Mouse (Mus musculus): ENCODE results near the gene Syt16. TPM values are rescaled to one million over a fixed set of nuclear protein-coding genes. Genes with fewer than 3 reads are reported as not detected.
A peak's percentile ranks its signal among the peaks of the same experiment; 100 is the strongest.

The Syt16 gene
- polyA plus RNA-seq, 1 experiment from 2014 or later = 0.57 TPM

DNA sequence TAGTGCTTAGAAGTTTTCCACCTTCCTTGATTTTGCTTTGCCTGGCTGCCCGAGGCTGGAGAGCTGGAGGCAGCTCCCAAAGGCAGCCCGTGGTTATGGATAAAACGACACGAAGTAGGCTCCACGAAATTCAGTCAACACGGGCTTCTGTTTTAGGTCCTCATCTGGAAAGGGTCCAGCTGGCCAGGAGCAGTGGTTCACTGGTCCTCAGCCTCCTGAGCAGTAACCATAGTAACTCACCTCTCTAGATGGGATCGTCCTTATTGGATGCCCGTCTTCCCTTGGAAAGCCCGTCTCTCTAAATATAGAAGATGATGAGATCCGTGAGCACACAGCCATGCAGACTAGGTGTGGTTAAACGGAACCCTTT lies 287.2 kb downstream of the Syt16 start:
- no peak overlapping the region for H3K27ac ChIP-seq (replicated peaks)
- H3K4me1 ChIP-seq = peaks cover 13% of the 10 kb centered on the region
- H3K27me3 ChIP-seq (replicated peaks) = peaks cover 49% of the 10 kb centered on the region
- no peaks in the 10 kb centered on the region for H3K36me3 ChIP-seq
- WGBS = 4% methylated on average over 11 of the region's 11 CpGs
- H3K4me3 ChIP-seq = peak overlapping the region; percentile 55
- ATAC-seq (ENCODE audit: extremely low read depth, insufficient number of reproducible peaks, low FRiP score, low TSS enrichment) = no peak
- H3K9ac ChIP-seq = peak overlapping the region; percentile 69
- no peaks in the 10 kb centered on the region for H3K9me3 ChIP-seq
- H3K4me2 ChIP-seq = peak overlapping the region; percentile 83

DNA sequence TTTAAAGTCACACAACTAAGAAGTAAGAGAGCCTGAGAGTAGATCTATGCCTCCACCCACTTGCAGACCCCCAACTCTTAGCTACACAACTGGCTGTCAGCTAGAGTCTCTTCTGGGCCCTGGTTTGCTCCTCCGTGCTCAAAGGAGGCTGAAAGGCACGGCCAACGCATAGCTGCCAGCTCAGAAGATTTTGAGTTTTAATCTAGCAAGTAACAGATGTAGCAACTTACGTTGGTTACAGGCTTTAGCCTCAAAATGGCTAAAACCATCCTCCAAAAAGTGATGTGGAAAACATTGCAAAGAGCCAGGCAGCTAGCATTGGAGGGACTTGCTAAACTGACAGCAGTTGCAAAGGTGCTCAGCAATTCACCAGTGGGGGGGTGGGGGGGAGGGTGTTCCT lies 293.5 kb downstream of the Syt16 start:
- Histone ChIP-seq H3K27ac (replicated peaks) (no peak overlapping the region), H3K9ac (no peak overlapping the region), H3K4me2 (no peak overlapping the region), H3K4me1 (no peaks in the 10 kb centered on the region), H3K27me3 (replicated peaks) (peaks cover 16% of the 10 kb centered on the region), H3K36me3 (no peaks in the 10 kb centered on the region), H3K9me3 (no peaks in the 10 kb centered on the region), H3K4me3 (no peak overlapping the region)
- no peak for ATAC-seq (ENCODE audit: extremely low read depth, insufficient number of reproducible peaks, low FRiP score, low TSS enrichment)
- WGBS = 67% methylated on average over 4 of the region's 4 CpGs

DNA sequence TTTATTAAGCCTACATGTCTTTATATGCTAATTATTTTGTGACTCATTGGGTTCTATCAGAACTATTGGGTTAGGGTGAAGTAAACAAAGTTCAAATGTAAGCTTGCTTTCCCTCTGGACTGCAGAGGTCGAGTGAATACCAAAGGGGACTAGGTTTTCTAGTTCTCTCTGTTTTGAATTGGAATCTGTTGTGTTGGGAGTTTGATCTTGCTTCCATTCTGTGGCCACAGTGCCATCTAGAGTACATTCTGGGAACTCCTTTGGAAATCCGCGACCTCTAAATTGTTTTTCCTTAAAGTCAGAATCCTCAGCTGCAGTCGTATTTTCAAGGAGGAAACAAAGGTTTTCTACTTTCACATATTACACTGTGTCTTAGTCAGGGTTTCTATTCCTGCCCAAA lies 296.2 kb downstream of the Syt16 start:
- WGBS = 7% methylated on average over 4 of the region's 4 CpGs
- H3K9me3 ChIP-seq = no peaks in the 10 kb centered on the region

DNA sequence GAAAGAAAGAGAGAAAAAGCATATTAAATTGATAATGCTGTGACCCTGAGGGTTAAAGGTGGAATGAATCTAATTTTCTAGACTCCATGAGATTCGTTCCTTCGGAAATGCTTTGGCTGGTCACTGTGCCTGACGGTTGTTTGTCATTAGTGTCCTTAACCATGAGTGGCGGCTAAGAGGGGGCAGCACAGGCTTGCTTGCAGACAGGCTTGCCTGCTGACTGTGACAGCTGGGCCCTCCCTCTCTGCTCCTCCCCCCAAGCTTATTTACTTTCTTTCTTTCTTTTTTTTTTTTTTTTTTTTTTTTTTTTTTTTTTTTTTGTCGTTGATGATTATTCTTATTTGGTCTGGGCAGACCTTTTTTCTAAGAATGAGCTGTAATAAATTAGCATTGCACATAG lies 298.9 kb downstream of the Syt16 start:
- Histone ChIP-seq H3K4me3 (no peak overlapping the region), H3K36me3 (no peaks in the 10 kb centered on the region), H3K27me3 (replicated peaks) (0 out of 2 replicates have a peak, but pooled peaks cover 4% of the 10 kb centered on the region), H3K4me2 (no peak overlapping the region), H3K9me3 (no peaks in the 10 kb centered on the region), H3K9ac (no peak overlapping the region), H3K27ac (replicated peaks) (no peak overlapping the region), H3K4me1 (no peaks in the 10 kb centered on the region)
- no peak for ATAC-seq (ENCODE audit: extremely low read depth, insufficient number of reproducible peaks, low FRiP score, low TSS enrichment)
- WGBS = 40% methylated on average over 5 of the region's 5 CpGs

More for the DNA sequence above, 296.2 kb downstream of the Syt16 start:
- no peak overlapping the region for H3K4me3 ChIP-seq
- no peaks in the 10 kb centered on the region for H3K4me1 ChIP-seq
- no peak overlapping the region for H3K9ac ChIP-seq
- H3K36me3 ChIP-seq = no peaks in the 10 kb centered on the region
- no peak overlapping the region for H3K4me2 ChIP-seq
- H3K27ac ChIP-seq (replicated peaks) = no peak overlapping the region
- H3K27me3 ChIP-seq (replicated peaks) = 0 out of 2 replicates have a peak, but pooled peaks cover 4% of the 10 kb centered on the region
- no peak for ATAC-seq (ENCODE audit: extremely low read depth, insufficient number of reproducible peaks, low FRiP score, low TSS enrichment)

DNA sequence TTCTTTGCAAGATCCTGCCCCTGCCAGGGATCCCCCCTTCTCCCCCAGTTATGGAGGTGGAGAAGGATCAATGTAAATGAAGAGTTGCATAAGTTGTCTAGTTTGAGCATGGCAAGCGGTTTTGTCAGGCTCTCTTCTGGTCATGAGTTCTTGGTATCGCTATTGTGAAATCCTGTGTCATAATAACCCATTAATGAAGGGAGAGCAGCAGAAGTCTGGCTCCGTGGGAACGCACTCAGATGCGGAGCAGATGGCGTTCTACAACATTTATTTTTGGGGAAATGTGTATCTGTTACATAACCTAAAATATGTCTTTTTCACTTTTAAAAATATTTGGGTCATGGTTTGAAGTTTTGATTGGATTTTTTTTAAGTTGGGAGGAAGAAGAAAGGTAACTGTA lies 304.1 kb downstream of the Syt16 start:
- H3K36me3 ChIP-seq = no peaks in the 10 kb centered on the region
- no peak overlapping the region for H3K4me3 ChIP-seq
- H3K9me3 ChIP-seq = no peaks in the 10 kb centered on the region
- H3K27me3 ChIP-seq (replicated peaks) = no peaks in the 10 kb centered on the region
- 85% methylated on average over 6 of the region's 6 CpGs for WGBS
- H3K4me1 ChIP-seq = 0 out of 2 replicates have a peak, but pooled peaks cover 2% of the 10 kb centered on the region
- no peak for ATAC-seq (ENCODE audit: extremely low read depth, insufficient number of reproducible peaks, low FRiP score, low TSS enrichment)
- no peak overlapping the region for H3K4me2 ChIP-seq
- H3K27ac ChIP-seq (replicated peaks) = no peak overlapping the region
- no peak overlapping the region for H3K9ac ChIP-seq

DNA sequence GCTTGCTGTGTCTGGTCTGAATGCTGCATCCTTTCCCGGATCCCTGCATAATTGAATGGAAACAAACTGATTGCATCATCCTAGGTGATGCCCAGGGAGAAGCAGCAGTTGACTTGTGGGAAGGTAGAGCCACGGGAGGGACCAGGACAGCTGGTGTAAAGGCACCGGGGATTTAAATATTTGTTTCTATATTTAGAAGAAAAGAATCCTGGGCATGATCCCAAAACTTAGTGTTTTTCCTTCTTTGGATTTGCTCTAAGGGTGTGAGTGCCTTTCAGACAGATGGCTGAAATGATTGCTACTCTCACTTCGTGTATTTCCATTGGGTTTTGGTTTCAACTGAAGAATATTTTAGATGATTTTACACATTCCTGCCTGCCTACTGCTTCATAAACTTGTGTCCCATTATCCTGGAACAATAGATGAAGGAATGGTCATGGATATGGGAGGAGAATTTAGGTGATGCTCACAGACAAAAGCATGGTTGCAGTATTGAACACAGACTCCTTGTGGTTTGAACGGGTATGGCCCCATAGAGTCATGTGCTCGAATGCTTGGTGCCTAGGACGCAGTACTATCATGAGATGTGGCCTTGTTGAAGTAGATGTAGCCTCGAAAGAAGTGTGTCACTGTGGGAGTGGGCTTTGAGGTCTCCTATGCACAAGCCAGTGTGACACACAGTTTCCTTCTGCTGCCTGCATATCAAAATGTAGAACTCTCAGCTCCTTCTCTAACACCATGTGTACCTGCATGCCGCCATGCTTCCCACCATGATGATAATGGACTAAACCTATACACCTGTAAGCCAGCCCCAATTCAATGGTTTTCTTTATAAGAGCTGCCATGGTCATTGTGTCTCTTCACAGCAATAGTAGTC lies 306.2 kb downstream of the Syt16 start:
- H3K27ac ChIP-seq (replicated peaks) = no peak overlapping the region
- no peak overlapping the region for H3K4me3 ChIP-seq
- H3K4me1 ChIP-seq = 0 out of 2 replicates have a peak, but pooled peaks cover 2% of the 10 kb centered on the region
- no peak overlapping the region for H3K4me2 ChIP-seq
- no peaks in the 10 kb centered on the region for H3K36me3 ChIP-seq
- no peak overlapping the region for H3K9ac ChIP-seq
- WGBS = 63% methylated on average over 9 of the region's 9 CpGs
- ATAC-seq (ENCODE audit: extremely low read depth, insufficient number of reproducible peaks, low FRiP score, low TSS enrichment) = no peak
- H3K27me3 ChIP-seq (replicated peaks) = no peaks in the 10 kb centered on the region
- H3K9me3 ChIP-seq = no peaks in the 10 kb centered on the region

DNA sequence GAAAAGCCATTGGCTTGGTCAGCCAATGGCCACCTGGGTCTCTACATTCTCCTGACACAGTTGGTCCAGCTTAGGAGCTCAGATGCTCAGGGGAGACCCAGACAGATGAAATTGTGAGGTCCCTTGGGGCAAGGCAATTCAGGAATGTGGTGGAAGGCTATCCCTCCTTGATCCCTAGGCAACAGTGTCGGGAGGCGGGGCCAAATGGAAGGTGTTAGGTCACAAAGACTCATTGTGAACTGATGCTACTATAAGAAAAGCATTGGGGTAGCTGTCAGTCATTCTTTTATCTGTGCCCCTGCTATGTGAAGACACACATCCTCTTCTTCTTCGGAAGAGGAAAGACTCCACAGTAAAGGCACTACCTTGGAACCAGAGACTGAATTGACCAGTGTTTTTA lies 315.1 kb downstream of the Syt16 start:
- WGBS = 75% methylated on average over 3 of the region's 3 CpGs
- no peak for ATAC-seq (ENCODE audit: extremely low read depth, insufficient number of reproducible peaks, low FRiP score, low TSS enrichment)
- H3K9ac ChIP-seq = no peak overlapping the region

DNA sequence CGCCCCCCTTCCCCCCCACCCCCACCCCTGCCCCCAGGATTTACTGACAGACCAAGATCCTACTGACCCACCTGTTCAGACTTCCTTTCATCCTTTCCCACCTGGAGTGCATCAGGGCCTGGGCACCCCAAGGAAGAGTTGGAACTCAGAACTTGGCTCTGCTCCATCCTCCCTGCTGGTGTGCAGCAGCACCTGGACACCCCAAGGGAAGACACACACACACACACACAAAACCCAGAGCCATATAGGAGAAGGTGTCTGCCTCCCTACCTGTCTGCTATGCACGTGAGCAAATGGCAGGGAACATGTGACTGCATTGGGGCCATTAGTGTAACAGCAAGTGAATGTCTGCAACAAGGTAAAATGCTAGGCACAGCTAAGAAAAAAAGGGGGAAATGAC lies 317.8 kb downstream of the Syt16 start:
- Histone ChIP-seq H3K27me3 (replicated peaks) (0 out of 2 replicates have a peak, but pooled peaks cover 3% of the 10 kb centered on the region), H3K4me2 (no peak overlapping the region), H3K4me3 (no peak overlapping the region), H3K27ac (replicated peaks) (no peak overlapping the region), H3K9ac (no peak overlapping the region), H3K9me3 (no peaks in the 10 kb centered on the region), H3K4me1 (no peaks in the 10 kb centered on the region), H3K36me3 (no peaks in the 10 kb centered on the region)
- ATAC-seq (ENCODE audit: extremely low read depth, insufficient number of reproducible peaks, low FRiP score, low TSS enrichment) = no peak
- WGBS = 58% methylated on average over 1 of the region's 2 CpGs

More for the DNA sequence above, 315.1 kb downstream of the Syt16 start:
- Histone ChIP-seq H3K4me2 (no peak overlapping the region), H3K27me3 (replicated peaks) (no peaks in the 10 kb centered on the region), H3K4me3 (no peak overlapping the region), H3K9me3 (no peaks in the 10 kb centered on the region), H3K36me3 (no peaks in the 10 kb centered on the region), H3K4me1 (no peaks in the 10 kb centered on the region), H3K27ac (replicated peaks) (no peak overlapping the region)

DNA sequence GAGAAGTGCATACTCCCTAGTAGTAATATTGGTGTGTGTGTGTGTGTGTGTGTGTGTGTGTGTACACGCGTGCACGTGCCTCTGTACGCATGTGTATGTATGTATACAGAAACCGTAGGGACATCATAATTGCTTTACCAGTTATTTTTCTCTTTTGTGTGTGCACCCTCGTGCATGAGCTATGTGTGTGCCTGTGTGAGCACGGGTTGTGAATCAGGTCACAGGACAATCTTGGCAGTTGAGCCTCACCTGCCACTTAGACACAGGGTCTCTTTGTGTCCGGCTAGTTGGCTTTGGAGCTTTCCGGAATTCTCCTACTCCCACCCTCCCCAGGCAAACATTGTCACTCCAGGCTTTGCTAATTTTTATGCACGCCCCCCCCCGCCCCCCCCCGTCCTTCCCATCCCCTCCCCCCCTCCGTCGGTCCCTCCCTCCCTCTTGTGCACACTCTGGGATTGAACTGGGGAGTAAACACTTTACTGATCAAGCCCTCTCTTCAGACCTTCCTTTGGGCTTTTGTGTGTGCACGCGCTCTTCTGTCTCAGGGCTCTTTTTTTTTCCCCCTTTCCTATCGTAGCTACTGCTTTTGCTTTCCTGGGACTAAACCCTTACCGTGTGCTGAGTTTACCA lies 319.0 kb downstream of the Syt16 start, which contains the start of gene Gm11042:
Gene Gm11042 (minus strand): TSS at position 51 of the 630 bp plus-strand sequence.
- H3K36me3 ChIP-seq = no peaks in the 10 kb centered on the region
- H3K4me2 ChIP-seq = peak within 1 kb of the TSS; percentile 72
- no peaks in the 10 kb centered on the region for H3K4me1 ChIP-seq
- 33% methylated on average over 15 of the region's 18 CpGs for WGBS
- H3K4me3 ChIP-seq = peak within 1 kb of the TSS; percentile 66
- H3K9me3 ChIP-seq = no peaks in the 10 kb centered on the region
- no peak for ATAC-seq (ENCODE audit: extremely low read depth, insufficient number of reproducible peaks, low FRiP score, low TSS enrichment)
- H3K9ac ChIP-seq = peak within 1 kb of the TSS; percentile 84
- 0 out of 2 replicates have a peak, but pooled peaks cover 3% of the 10 kb centered on the region for H3K27me3 ChIP-seq (replicated peaks)
- peak within 1 kb of the TSS; percentile 58; the same call in 1 of the 2 replicates for H3K27ac ChIP-seq (replicated peaks)

DNA sequence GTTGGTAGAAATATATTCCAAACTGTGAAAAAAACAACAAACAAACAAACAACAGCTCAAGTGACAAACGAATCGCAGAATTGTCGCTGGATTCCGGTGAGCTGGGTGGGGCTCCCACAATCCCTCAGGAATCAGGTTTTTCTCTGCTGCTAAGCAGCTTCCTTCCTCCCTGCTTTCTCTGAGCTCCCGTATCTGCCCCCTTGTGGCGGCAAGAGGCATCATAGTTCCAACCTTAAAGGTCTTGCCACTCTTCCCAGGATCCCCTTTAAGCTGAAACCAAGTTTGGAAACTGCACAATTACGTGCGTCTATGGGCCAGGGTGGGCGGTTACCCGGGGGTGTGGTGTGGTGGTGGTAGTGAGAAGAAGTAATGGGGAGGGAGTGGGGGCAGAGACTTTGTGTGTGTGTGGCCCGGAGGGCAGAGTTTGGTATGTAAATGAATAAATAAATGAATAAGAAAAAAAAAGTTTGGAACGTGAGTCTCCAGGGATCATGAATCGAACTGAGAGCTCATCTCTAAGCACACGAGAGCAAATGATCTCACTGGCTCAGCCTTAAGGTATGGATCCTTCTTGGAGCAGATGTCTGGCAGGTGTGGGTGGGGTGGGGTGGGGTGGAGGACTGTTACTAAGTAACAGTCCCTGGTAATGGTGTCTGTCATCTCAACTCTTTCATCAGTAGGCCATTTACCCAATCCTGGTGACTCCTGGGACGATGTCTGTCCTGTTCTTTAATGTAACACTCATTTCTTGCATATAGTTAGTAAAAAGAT lies 319.7 kb downstream of the Syt16 start:
- Histone ChIP-seq H3K9ac (peak overlapping the region; percentile 84), H3K4me2 (peak overlapping the region; percentile 72), H3K27me3 (replicated peaks) (0 out of 2 replicates have a peak, but pooled peaks cover 3% of the 10 kb centered on the region), H3K36me3 (no peaks in the 10 kb centered on the region), H3K9me3 (no peaks in the 10 kb centered on the region), H3K4me3 (peak overlapping the region; percentile 66), H3K4me1 (no peaks in the 10 kb centered on the region), H3K27ac (replicated peaks) (peak overlapping the region; percentile 58; the same call in 1 of the 2 replicates)
- 12% methylated on average over 15 of the region's 15 CpGs for WGBS
- no peak for ATAC-seq (ENCODE audit: extremely low read depth, insufficient number of reproducible peaks, low FRiP score, low TSS enrichment)

DNA sequence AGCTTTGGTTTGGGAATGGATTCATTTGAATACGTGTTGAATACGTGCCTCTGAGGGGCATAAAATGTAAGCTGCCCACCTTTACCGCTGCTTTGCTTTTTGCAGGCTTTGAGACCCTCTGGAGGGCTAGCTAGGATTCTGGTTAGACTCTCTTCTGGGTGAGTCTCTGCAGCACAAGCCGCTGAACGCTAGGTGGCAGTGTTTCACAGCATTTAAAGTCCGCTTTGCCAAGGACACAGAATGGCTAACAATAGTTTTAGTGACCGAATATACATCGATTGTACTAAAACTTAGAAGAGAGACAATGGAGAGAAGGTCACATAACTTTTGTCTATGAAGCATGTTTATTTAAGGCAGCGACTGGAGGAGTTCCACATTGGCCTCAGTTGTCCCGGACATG lies 322.9 kb downstream of the Syt16 start:
- Histone ChIP-seq H3K27me3 (replicated peaks) (0 out of 2 replicates have a peak, but pooled peaks cover 3% of the 10 kb centered on the region), H3K36me3 (no peaks in the 10 kb centered on the region), H3K4me2 (peak overlapping the region; percentile 37; the same call in 1 of the 2 replicates), H3K4me1 (no peaks in the 10 kb centered on the region), H3K9me3 (no peaks in the 10 kb centered on the region), H3K4me3 (no peak overlapping the region), H3K9ac (no peak overlapping the region), H3K27ac (replicated peaks) (no peak overlapping the region)
- WGBS = 17% methylated on average over 10 of the region's 10 CpGs
- ATAC-seq (ENCODE audit: extremely low read depth, insufficient number of reproducible peaks, low FRiP score, low TSS enrichment) = no peak
